ENCODE assay signal across 17 mouse cellular contexts in the genomic region with DNA sequence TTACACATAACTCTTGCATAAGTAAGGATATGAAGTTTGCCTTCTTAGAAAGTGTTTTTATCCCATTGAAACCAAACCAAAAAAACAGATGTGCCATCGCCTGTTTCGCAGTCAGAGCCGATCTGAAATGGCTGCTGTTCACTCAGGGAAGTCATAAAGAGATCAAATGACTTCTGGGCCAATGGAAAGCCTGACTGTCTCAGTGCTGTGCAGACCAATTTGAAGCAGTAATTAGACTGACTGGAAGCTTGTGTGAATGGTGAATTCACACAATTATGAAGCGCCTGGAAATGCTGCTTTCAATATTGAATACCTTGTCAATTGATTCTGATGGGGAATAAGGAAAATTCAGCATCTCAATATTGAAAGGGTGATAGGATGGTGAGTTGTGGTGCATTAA.
"Had no signal": no experiment of that assay in that cellular context is flagged by ENCODE, and none has a peak within 500 bp of the region (broad histone marks: within the 10 kb centered on the region; RNA-seq: fewer than 3 reads in every experiment).

No protein-coding gene starts in this region.

- H3K27ac ChIP-seq: kidney, postnatal 0 days; layer of hippocampus, adult 2 months; limb, embryonic 13.5 days; liver, embryonic 14.5 days; midbrain, embryonic 10.5 days; midbrain, embryonic 15.5 days; stomach, embryonic 15.5 days had no signal

- H3K4me2 ChIP-seq: limb, embryonic 13.5 days; midbrain, embryonic 15.5 days; stomach, embryonic 15.5 days had no signal

- DNase-seq: kidney, adult 11 months; kidney, adult 9 months; kidney, postnatal 4 days; left cerebral cortex, postnatal 4 days; lung, adult 2 months; lung, postnatal 4 days; retina, postnatal 1 day; right cerebral cortex, postnatal 4 days; thymus, postnatal 36 days had no signal

- H3K9me3 ChIP-seq: limb, embryonic 13.5 days; midbrain, embryonic 10.5 days; midbrain, embryonic 15.5 days; stomach, embryonic 15.5 days had no signal

- H3K36me3 ChIP-seq: limb, embryonic 13.5 days; midbrain, embryonic 10.5 days; midbrain, embryonic 15.5 days; stomach, embryonic 15.5 days had no signal

- H3K27me3 ChIP-seq: limb, embryonic 13.5 days; midbrain, embryonic 15.5 days; stomach, embryonic 15.5 days had no signal

- H3K4me3 ChIP-seq: layer of hippocampus, adult 2 months; limb, embryonic 13.5 days; midbrain, embryonic 10.5 days; midbrain, embryonic 15.5 days; stomach, embryonic 15.5 days had no signal

- ATAC-seq: lung, postnatal 0 days; midbrain, embryonic 15.5 days had no signal

- H3K4me1 ChIP-seq: midbrain, embryonic 10.5 days; midbrain, embryonic 15.5 days; stomach, embryonic 15.5 days had no signal

- H3K9ac ChIP-seq: limb, embryonic 13.5 days; liver, embryonic 14.5 days; midbrain, embryonic 15.5 days; stomach, embryonic 15.5 days had no signal
